Comparison of ENCODE assay signal across 13 mouse cellular contexts in the genomic region with DNA sequence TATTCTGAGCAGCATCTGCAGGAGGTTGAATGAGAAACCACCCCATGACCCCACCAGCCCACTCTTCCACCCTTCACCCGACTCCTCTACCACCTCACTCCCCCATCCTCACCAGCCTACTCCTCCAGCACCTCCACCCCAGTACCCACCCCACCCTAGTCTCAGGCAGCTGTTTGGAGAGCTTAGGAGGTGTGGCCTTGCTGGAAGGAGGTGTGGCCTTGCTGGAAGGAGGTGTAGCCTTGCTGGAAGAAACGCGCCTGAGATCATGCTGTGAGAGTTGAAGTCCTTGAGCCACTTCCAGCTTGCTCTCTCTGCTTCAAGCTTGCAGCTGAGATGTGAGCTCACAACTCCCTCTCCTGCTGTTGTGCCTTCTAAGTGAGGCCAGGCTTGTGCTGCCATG. TPM values are rescaled to one million over a fixed set of nuclear protein-coding genes. Genes with fewer than 3 reads are reported as not detected.
DNase-seq lines count a peak whose midpoint lies in the region; ATAC-seq and TF ChIP-seq lines count a peak whose summit lies in the region.
"Had no signal": no experiment of that assay in that cellular context is flagged by ENCODE, and none has a peak within 500 bp of the region (broad histone marks: within the 10 kb centered on the region; RNA-seq: fewer than 3 reads in every experiment).

No protein-coding gene starts in this region.

- peaks cover 9% of the 10 kb centered on the region; the same call in 1 of the 2 replicates for H3K27me3 ChIP-seq in liver, embryonic 15.5 days
- H3K27me3 ChIP-seq: neural tube, embryonic 12.5 days had no signal

- no peak overlapping the region for H3K27ac ChIP-seq in liver, embryonic 15.5 days (replicated peaks)
- H3K27ac ChIP-seq in gastrocnemius, adult 2 months: no peak overlapping the region
- H3K27ac ChIP-seq: layer of hippocampus, adult 2 months; limb, embryonic 15.5 days; neural tube, embryonic 12.5 days had no signal

- H3K9me3 ChIP-seq in liver, embryonic 15.5 days (replicated peaks): no peaks in the 10 kb centered on the region
- H3K9me3 ChIP-seq: limb, embryonic 15.5 days; neural tube, embryonic 12.5 days had no signal

- intact Hi-C loops in gastrocnemius, adult 2 months (cut with DNase I): no loop called here

- no peak overlapping the region for H3K9ac ChIP-seq in liver, embryonic 15.5 days
- H3K9ac ChIP-seq: limb, embryonic 15.5 days; neural tube, embryonic 12.5 days had no signal

- 22% methylated on average over 3 of the region's 3 CpGs for WGBS in liver, embryonic 15.5 days (ENCODE audit: insufficient replicate concordance)

- TF ChIP-seq CTCF in gastrocnemius, adult 2 months (IDR thresholded peaks at IDR 0.05): no peak

- H3K4me1 ChIP-seq in liver, embryonic 15.5 days (replicated peaks): peaks cover 21% of the 10 kb centered on the region
- H3K4me1 ChIP-seq: limb, embryonic 15.5 days; neural tube, embryonic 12.5 days had no signal

- H3K4me2 ChIP-seq in liver, embryonic 15.5 days: no peak overlapping the region
- H3K4me2 ChIP-seq: limb, embryonic 15.5 days; neural tube, embryonic 12.5 days had no signal

- no peak overlapping the region for H3K4me3 ChIP-seq in liver, embryonic 15.5 days (replicated peaks)
- H3K4me3 ChIP-seq in gastrocnemius, adult 2 months: no peak overlapping the region
- H3K4me3 ChIP-seq: layer of hippocampus, adult 2 months; limb, embryonic 15.5 days; neural tube, embryonic 12.5 days had no signal

- H3K36me3 ChIP-seq in liver, embryonic 15.5 days (replicated peaks): no peaks in the 10 kb centered on the region
- H3K36me3 ChIP-seq: limb, embryonic 15.5 days; neural tube, embryonic 12.5 days had no signal

- peak; percentile 62 for ATAC-seq in liver, embryonic 15.5 days (ENCODE audit: insufficient read depth)

- peak; percentile 38 for DNase-seq in adrenal gland, adult 2 months
- no peak for DNase-seq in adrenal gland, adult 18-20 months (ENCODE audit: low spot score in 2 of 2)
- peak; percentile 34 for DNase-seq in 416B (ENCODE audit: low read depth)
- DNase-seq in adrenal gland, postnatal 25 days: peak; percentile 10
- DNase-seq in gastrocnemius, adult 2 months: no peak
- no peak for DNase-seq in cerebellum, adult 9-11 months
- DNase-seq in natural killer cell, adult 2 months (ENCODE audit: low spot score in 2 of 2): no peak
- DNase-seq: B cell, adult 2 months; right cerebral cortex, postnatal 25 days had no signal

RNA-seq across cellular contexts. Expression of a gene that starts 26.1 kb away (rescaled TPM):
- total RNA-seq in adrenal gland, adult 2 months (2021): 1 to 10 TPM; 3.2 to 4.7 TPM
- 3.9 and 4.2 TPM in 2 replicates for polyA plus RNA-seq in adrenal gland, adult 2 months (2012; rRNA removed)
- total RNA-seq in adrenal gland, adult 18-20 months (2021): 1 to 10 TPM; 2.6 to 4.1 TPM
- 4.9 and 6.3 TPM in 2 replicates for total RNA-seq in adrenal gland, postnatal 25 days (2021)
- polyA plus RNA-seq in liver, embryonic 15.5 days (2015; fragmentation: Nextera tagmentation; extraction: Ambion mirVana): 6.3 and 6.5 TPM in 2 replicates
- 1 to 10 TPM; 7.1 to 7.5 TPM for total RNA-seq in gastrocnemius, adult 2 months (2021)

Comparison
In these comparisons a context has a peak if more than half of its experiments do, and no peak if none do; other contexts are left out.
1. DNase-seq: peak in adrenal gland, adult 2 months (single experiment), 416B (single experiment) and adrenal gland, postnatal 25 days (single experiment); none in adrenal gland, adult 18-20 months (0 of 2), gastrocnemius, adult 2 months (single experiment), cerebellum, adult 9-11 months (single experiment) and natural killer cell, adult 2 months (0 of 2).